Mouse (Mus musculus): ENCODE results near the gene Cd83.

DNA sequence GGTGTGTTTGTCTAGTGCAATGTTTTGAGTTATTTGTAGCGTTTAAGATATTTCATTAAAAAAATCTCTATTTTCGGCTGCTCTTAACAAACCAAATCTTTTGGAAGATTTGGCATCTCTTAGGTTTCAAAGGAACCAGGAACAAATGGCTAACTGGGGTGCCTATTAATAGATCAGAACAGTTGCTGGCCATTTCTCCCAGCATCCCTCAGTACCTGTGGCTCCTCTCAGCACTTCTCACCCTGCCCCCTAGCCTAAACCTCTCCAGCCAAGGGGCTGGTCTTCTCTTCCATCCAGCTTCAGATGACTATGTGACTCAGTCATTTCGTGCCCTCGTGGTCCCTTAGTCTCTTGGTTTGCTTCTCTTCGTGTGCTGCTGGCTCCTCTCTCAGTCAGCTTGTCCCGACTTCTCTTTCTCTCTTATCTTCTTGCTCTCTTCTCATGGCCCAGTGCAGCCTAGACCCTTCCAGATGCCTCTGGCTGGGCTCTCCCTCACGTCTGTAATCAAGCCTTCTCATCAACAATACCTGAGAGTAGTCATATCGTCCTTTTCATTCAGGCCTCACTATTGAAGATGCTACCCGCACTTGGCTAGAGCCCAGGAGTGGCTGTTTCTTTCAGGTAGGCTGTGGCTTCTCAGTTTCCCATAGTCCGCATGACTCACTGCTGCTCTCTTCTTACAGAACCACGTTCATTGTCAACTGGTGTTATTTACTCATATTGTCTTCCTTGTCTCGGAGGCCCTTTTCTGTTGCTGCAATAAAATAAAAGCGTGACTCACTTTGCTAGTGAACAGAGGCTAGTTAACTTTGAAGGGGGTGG lies 9.8 kb upstream of the Cd83 start:
- no peak for TF ChIP-seq CTCF (IDR thresholded peaks at IDR 0.05)
- no peak for TF ChIP-seq EP300 (IDR thresholded peaks at IDR 0.05)
